Mouse (Mus musculus): ENCODE measurements around the gene Slc25a47. TPM values are rescaled to one million over a fixed set of nuclear protein-coding genes. Genes with fewer than 3 reads are reported as not detected.

Slc25a47 gene
- polyA plus RNA-seq (2012; rRNA removed), result 8.5 and 9.2 TPM in 2 replicates

GRCm38 (mm10) chr12:108835840-108836409 lies at the start of gene Slc25a47, which contains the start of gene Slc25a29:
TSS of gene Slc25a47 (plus strand) at chr12:108836046.
TSS of gene Slc25a29 (minus strand) at chr12:108835883.
- peak; percentile 47 for TF ChIP-seq POLR2A (IDR thresholded peaks at IDR 0.05; ENCODE audit: extremely low read depth, insufficient read depth, low read length)
- TF ChIP-seq CTCF (IDR thresholded peaks at IDR 0.05; ENCODE audit: extremely low read depth, insufficient read depth, low read length), result no peak
- H3K4me3 ChIP-seq (ENCODE audit: insufficient read depth, low read length), result peak within 1 kb of the TSS; percentile 61

GRCm38 (mm10) chr12:108787329-108787728 lies 48.5 kb upstream of the Slc25a47 start:
- H3K4me1 ChIP-seq (ENCODE audit: control insufficient read depth, insufficient read depth, low read length), result no peaks in the 10 kb centered on the region
- H3K4me3 ChIP-seq (ENCODE audit: insufficient read depth, low read length), result no peak overlapping the region
- TF ChIP-seq CTCF (IDR thresholded peaks at IDR 0.05; ENCODE audit: extremely low read depth, insufficient read depth, low read length), result no peak
- TF ChIP-seq POLR2A (IDR thresholded peaks at IDR 0.05; ENCODE audit: extremely low read depth, insufficient read depth, low read length), result no peak
- no peak overlapping the region for H3K27ac ChIP-seq (ENCODE audit: insufficient read depth, low read length)

More at GRCm38 (mm10) chr12:108835840-108836409, at the start of gene Slc25a47, which contains the start of gene Slc25a29:
- Histone ChIP-seq H3K4me1 (ENCODE audit: control insufficient read depth, insufficient read depth, low read length) (peaks cover 25% of the 10 kb centered on the region), H3K27ac (ENCODE audit: insufficient read depth, low read length) (peak within 1 kb of the TSS; percentile 52)

DNA sequence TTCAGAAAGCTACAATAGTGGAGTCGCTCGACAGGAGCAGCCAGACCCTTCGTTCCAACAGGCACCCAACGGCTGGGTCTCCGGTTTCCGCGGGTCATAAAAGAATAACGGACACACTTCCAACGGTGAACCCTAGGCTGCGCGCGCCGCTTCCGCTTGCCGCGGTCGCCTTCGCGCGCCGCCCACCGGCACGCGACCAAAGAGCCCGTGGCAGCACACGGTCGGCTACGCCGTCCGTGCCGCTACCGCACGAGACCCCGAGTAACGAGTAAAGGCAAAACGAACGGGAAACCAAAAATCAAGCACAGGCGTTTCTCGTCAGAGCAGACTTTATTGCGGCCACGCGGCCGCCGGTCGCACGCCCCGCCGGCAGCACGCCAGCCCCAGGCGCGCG lies 43.7 kb upstream of the Slc25a47 start:
- peak overlapping the region; percentile 100 for H3K4me3 ChIP-seq (ENCODE audit: insufficient read depth, low read length)
- H3K4me1 ChIP-seq (ENCODE audit: control insufficient read depth, insufficient read depth, low read length), result peaks cover 2% of the 10 kb centered on the region; the same call in 1 of the 2 replicates
- no peak for TF ChIP-seq CTCF (IDR thresholded peaks at IDR 0.05; ENCODE audit: extremely low read depth, insufficient read depth, low read length)
- no peak for TF ChIP-seq POLR2A (IDR thresholded peaks at IDR 0.05; ENCODE audit: extremely low read depth, insufficient read depth, low read length)
- H3K27ac ChIP-seq (ENCODE audit: insufficient read depth, low read length), result peak overlapping the region; percentile 85

DNA sequence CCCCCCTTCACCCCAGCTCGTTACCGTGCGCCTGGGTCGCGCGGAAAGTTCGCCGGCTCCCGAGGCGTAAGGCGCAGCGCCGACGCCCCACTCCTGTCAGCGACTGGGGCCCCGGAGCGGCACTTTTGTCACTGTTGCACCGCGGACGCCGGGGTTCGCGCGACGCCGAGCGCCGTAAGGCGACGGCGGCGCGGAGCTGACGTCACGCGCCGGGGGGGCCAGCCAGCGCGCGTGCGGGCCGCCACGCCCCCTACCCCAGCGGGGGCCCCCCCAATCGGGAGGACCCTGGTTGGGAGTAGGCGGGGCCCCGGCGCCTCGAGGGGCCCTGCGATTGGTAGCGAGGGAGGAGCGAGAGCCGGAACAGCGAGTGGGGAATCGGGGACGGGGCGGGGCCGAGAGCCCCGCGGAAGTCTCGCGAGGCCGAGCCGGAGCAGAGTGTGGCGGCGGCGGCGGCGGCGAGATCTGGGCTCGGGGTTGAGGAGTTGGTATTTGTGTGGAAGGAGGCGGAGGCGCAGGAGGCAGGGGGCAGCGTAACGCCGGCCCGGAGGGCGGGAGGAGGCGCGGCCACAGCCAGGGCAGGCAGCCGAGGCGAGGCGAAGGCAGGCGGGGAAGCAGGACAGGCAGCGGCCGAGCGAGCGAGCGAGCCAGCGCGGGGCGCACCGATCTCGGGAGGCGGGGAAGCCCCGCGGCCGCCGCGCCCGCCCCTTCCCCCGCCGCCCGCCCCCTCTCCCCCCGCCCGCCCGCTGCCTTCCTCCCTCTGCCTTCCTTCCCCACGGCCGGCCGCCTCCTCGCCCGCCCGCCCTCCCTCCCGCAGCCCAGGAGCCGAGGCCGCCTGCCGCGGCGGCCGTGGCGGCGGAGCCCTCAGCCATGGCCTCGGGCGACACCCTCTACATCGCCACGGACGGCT lies 43.0 kb upstream of the Slc25a47 start, which contains the start of gene Yy1:
TSS of gene Yy1 (plus strand) at position 428 of the 907 bp plus-strand sequence.
- no peak for TF ChIP-seq CTCF (IDR thresholded peaks at IDR 0.05; ENCODE audit: extremely low read depth, insufficient read depth, low read length)
- peak; percentile 67 for TF ChIP-seq POLR2A (IDR thresholded peaks at IDR 0.05; ENCODE audit: extremely low read depth, insufficient read depth, low read length)
- Histone ChIP-seq H3K4me3 (ENCODE audit: insufficient read depth, low read length) (peak within 1 kb of the TSS; percentile 100), H3K27ac (ENCODE audit: insufficient read depth, low read length) (peak within 1 kb of the TSS; percentile 98)

GRCm38 (mm10) chr12:108793453-108793941 lies 42.3 kb upstream of the Slc25a47 start:
- H3K27ac ChIP-seq (ENCODE audit: insufficient read depth, low read length), result peak overlapping the region; percentile 96
- TF ChIP-seq POLR2A (IDR thresholded peaks at IDR 0.05; ENCODE audit: extremely low read depth, insufficient read depth, low read length), result no peak
- no peak for TF ChIP-seq CTCF (IDR thresholded peaks at IDR 0.05; ENCODE audit: extremely low read depth, insufficient read depth, low read length)
- H3K4me3 ChIP-seq (ENCODE audit: insufficient read depth, low read length), result peak overlapping the region; percentile 100
- H3K4me1 ChIP-seq (ENCODE audit: control insufficient read depth, insufficient read depth, low read length), result peaks cover 2% of the 10 kb centered on the region; the same call in 1 of the 2 replicates

More for the DNA sequence above, 43.0 kb upstream of the Slc25a47 start, which contains the start of gene Yy1:
- peaks cover 2% of the 10 kb centered on the region; the same call in 1 of the 2 replicates for H3K4me1 ChIP-seq (ENCODE audit: control insufficient read depth, insufficient read depth, low read length)

DNA sequence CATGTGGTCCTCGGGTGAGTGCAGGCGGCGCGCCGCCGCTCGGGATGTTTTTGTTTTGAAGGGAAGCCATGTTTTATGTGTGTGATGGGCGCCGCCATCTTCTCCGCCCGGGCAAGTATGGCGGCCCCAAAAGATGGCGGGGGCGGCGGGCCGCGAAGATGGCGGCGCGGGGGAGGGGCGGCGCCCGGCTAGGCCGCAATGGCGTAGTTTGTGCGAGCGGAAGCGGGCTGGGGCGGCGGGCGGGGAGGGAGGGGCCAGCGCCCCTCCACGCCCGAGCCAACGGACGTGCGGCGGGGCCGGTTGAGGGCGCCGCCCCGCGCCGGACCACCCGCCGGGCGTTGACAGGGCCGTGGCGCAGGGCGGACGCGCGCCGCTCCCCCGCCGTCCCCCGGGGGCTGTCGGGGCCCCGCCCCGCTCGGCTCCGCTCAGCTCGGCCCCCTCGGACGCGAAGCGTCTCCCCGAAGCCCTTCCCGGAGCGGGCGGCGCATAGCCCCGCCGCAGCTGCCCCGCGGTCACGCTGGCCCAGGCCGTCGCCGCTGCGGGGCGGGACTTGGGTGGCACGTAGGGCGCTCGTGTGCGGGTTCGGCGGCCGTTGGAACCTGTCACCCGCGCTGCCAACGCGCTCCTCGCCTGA lies 41.7 kb upstream of the Slc25a47 start:
- Histone ChIP-seq H3K27ac (ENCODE audit: insufficient read depth, low read length) (peak overlapping the region; percentile 96), H3K4me3 (ENCODE audit: insufficient read depth, low read length) (peak overlapping the region; percentile 100), H3K4me1 (ENCODE audit: control insufficient read depth, insufficient read depth, low read length) (peaks cover 2% of the 10 kb centered on the region; the same call in 1 of the 2 replicates)
- TF ChIP-seq POLR2A (IDR thresholded peaks at IDR 0.05; ENCODE audit: extremely low read depth, insufficient read depth, low read length), result no peak; the same call in 1 of the 2 replicates
- no peak for TF ChIP-seq CTCF (IDR thresholded peaks at IDR 0.05; ENCODE audit: extremely low read depth, insufficient read depth, low read length)

- peak overlapping the region; percentile 100 for H3K4me3 ChIP-seq (ENCODE audit: insufficient read depth, low read length)
- H3K27ac ChIP-seq (ENCODE audit: insufficient read depth, low read length), result 0 out of 2 replicates have a peak overlapping the region, but pooled peaks have one; percentile 47
- peaks cover 4% of the 10 kb centered on the region; the same call in 1 of the 2 replicates for H3K4me1 ChIP-seq (ENCODE audit: control insufficient read depth, insufficient read depth, low read length)
- TF ChIP-seq POLR2A (IDR thresholded peaks at IDR 0.05; ENCODE audit: extremely low read depth, insufficient read depth, low read length) (no peak), CTCF (IDR thresholded peaks at IDR 0.05; ENCODE audit: extremely low read depth, insufficient read depth, low read length) (no peak)
Observed at GRCm38 (mm10) chr12:108794979-108795537, 40.8 kb upstream of the Slc25a47 start.

DNA sequence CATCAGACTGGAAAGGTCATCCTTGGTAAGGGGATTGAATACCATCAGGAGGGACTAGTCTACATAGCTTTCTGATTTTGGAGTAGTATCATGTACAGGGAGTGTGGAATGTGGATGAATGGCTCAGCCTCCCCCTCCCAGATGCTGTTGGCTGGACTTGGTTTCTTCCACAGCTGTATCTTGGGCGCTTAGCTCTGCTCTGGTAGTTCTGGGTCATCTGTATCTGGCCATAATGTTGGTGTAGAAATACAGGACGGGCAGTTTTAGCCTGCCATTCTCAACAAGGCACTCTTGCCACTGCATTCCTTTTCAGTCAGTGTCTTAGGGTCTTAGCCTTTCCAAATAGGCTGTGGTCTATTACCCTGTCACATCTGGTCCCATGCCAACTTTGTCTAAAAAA lies 34.2 kb upstream of the Slc25a47 start:
- Histone ChIP-seq H3K4me1 (ENCODE audit: control insufficient read depth, insufficient read depth, low read length) (peaks cover 11% of the 10 kb centered on the region), H3K27ac (ENCODE audit: insufficient read depth, low read length) (no peak overlapping the region)
- no peak for TF ChIP-seq CTCF (IDR thresholded peaks at IDR 0.05; ENCODE audit: extremely low read depth, insufficient read depth, low read length)
- TF ChIP-seq POLR2A (IDR thresholded peaks at IDR 0.05; ENCODE audit: extremely low read depth, insufficient read depth, low read length), result no peak

More for the DNA sequence above, 34.2 kb upstream of the Slc25a47 start:
- H3K4me3 ChIP-seq (ENCODE audit: insufficient read depth, low read length), result no peak overlapping the region
